Mouse (Mus musculus) T-cell, adult 66 days (primary cell): ENCODE results near the gene Rspo1. TPM values are rescaled to one million over a fixed set of nuclear protein-coding genes. Genes with fewer than 3 reads are reported as not detected.

Experiments used
- total RNA-seq, 2 experiments: library from RNA; stranded (reverse); gene quantifications; 3 replicates in 1 of 2; 4 replicates in 1 of 2; pipeline ENCODE4 v1.2.4; 2023

Gene Rspo1
- total RNA-seq: not detected

GRCm38 (mm10) chr4:124985671-124986602 lies at the start of gene Rspo1:
Rspo1 (plus strand) TSS chr4:124986430.

GRCm38 (mm10) chr4:124936613-124937471 lies 49.4 kb upstream of the Rspo1 start, which contains the start of gene 9930104L06Rik:
9930104L06Rik (plus strand) TSS chr4:124937048.

GRCm38 (mm10) chr4:124939211-124939610 lies 47.0 kb upstream of the Rspo1 start, which contains the start of gene Cdca8:
Cdca8 (minus strand) TSS chr4:124939311.

GRCm38 (mm10) chr4:125015806-125016635 lies 29.8 kb downstream of the Rspo1 start, which contains the start of gene Gnl2:
Gnl2 (plus strand) TSS chr4:125016585.

Other genes with a start within 250 kb of the Rspo1 start
- 100 to 1,000 TPM in 1 of 2 experiments, 10 to 100 TPM in 1; 80.5 to 104 TPM for gene Inpp5b, start 244.6 kb upstream of the Rspo1 start, total RNA-seq
- gene Mtf1, start 184.3 kb upstream of the Rspo1 start, total RNA-seq: 10 to 100 TPM; 33.5 to 40.3 TPM
- 100 to 1,000 TPM; 111 to 120 TPM for gene Yrdc, start 135.8 kb upstream of the Rspo1 start, total RNA-seq
- 10 to 100 TPM; 21.6 to 26.9 TPM for gene 1110065P20Rik, start 135.2 kb upstream of the Rspo1 start, total RNA-seq
- 1 to 10 TPM; 4.8 to 5.1 TPM for gene Maneal, start 124.3 kb upstream of the Rspo1 start, total RNA-seq
- not detected for gene Epha10, start 105.5 kb upstream of the Rspo1 start, total RNA-seq
- gene 9930104L06Rik, start 49.4 kb upstream of the Rspo1 start, total RNA-seq: 10 to 100 TPM; 21.1 to 21.9 TPM
- gene Cdca8, start 47.1 kb upstream of the Rspo1 start, total RNA-seq: 1 to 10 TPM; 4.2 to 9.0 TPM
- gene Gnl2, start 30.2 kb downstream of the Rspo1 start, total RNA-seq: 10 to 100 TPM; 81.0 to 90.1 TPM
- not detected for gene Dnali1, start 79.3 kb downstream of the Rspo1 start, total RNA-seq
- gene Snip1, start 80.2 kb downstream of the Rspo1 start, total RNA-seq: 10 to 100 TPM; 49.1 to 56.6 TPM
- gene Meaf6, start 98.7 kb downstream of the Rspo1 start, total RNA-seq: 10 to 100 TPM; 43.7 to 47.9 TPM
- 100 to 1,000 TPM; 163 to 205 TPM for gene Zc3h12a, start 141.4 kb downstream of the Rspo1 start, total RNA-seq